13 mouse cellular contexts compared by ENCODE assay signal in genomic region chr11:88395076-88395990, GRCm38 (mm10).
DNase-seq lines count a peak whose midpoint lies in the region; ATAC-seq and TF ChIP-seq lines count a peak whose summit lies in the region.
"Had no signal": no experiment of that assay in that cellular context is flagged by ENCODE, and none has a peak within 500 bp of the region (broad histone marks: within the 10 kb centered on the region; RNA-seq: fewer than 3 reads in every experiment).

No protein-coding gene starts in this region.

- H3K27ac ChIP-seq in hindbrain, embryonic 10.5 days, result peak overlapping the region; percentile 80
- H3K27ac ChIP-seq in midbrain, embryonic 15.5 days, result peak overlapping the region; percentile 75
- H3K27ac ChIP-seq: liver, embryonic 15.5 days had no signal

- POLR2A ChIA-PET in Patski (lab: Charles Lee), result no interaction called here

- H3K4me2 ChIP-seq in midbrain, embryonic 15.5 days, result no peak overlapping the region
- H3K4me2 ChIP-seq: liver, embryonic 15.5 days had no signal

- H3K4me1 ChIP-seq in hindbrain, embryonic 10.5 days (replicated peaks), result peaks cover 58% of the 10 kb centered on the region
- peaks cover 32% of the 10 kb centered on the region for H3K4me1 ChIP-seq in midbrain, embryonic 15.5 days

- WGBS in hindbrain, embryonic 10.5 days, result 49% methylated on average over 8 of the region's 8 CpGs
- 63% methylated on average over 8 of the region's 8 CpGs for WGBS in midbrain, embryonic 15.5 days

- no peak overlapping the region for H3K9ac ChIP-seq in midbrain, embryonic 15.5 days
- H3K9ac ChIP-seq: liver, embryonic 15.5 days had no signal

- no peak for TF ChIP-seq CTCF in Patski (IDR thresholded peaks at IDR 0.05)

- peaks cover 70% of the 10 kb centered on the region for H3K36me3 ChIP-seq in hindbrain, embryonic 10.5 days
- H3K36me3 ChIP-seq in midbrain, embryonic 15.5 days (replicated peaks), result no peaks in the 10 kb centered on the region
- H3K36me3 ChIP-seq: liver, embryonic 15.5 days had no signal

- CTCF ChIA-PET in Patski (lab: Charles Lee), result no interaction called here

- DNase-seq in heart, adult 11 months, result peak; percentile 91
- no peak for DNase-seq in heart, adult 8-10 months (ENCODE audit: low spot score)
- no peak for DNase-seq in Patski (ENCODE audit: low read depth, low spot score)
- DNase-seq in hindbrain, embryonic 10.5 days (ENCODE audit: low spot score), result no peak
- DNase-seq in layer of hippocampus, adult 18-20 months (ENCODE audit: low spot score in 2 of 2), result no peak
- no peak for DNase-seq in gastrocnemius, adult 18-20 months (ENCODE audit: low spot score)
- no peak for DNase-seq in adrenal gland, postnatal 36 days
- DNase-seq: cerebellum, postnatal 14 days; thymus, postnatal 4 days had no signal

- H3K27me3 ChIP-seq in Patski, result no peaks in the 10 kb centered on the region
- no peaks in the 10 kb centered on the region for H3K27me3 ChIP-seq in hindbrain, embryonic 10.5 days (ENCODE audit: insufficient read depth, poor library complexity, severe bottlenecking)
- H3K27me3 ChIP-seq in midbrain, embryonic 15.5 days (replicated peaks), result no peaks in the 10 kb centered on the region
- H3K27me3 ChIP-seq: liver, embryonic 15.5 days had no signal

- H3K4me3 ChIP-seq in hindbrain, embryonic 10.5 days, result no peak overlapping the region
- no peak overlapping the region for H3K4me3 ChIP-seq in midbrain, embryonic 15.5 days
- H3K4me3 ChIP-seq: liver, embryonic 15.5 days had no signal

- in situ Hi-C loops in Patski (cut with MboI; ENCODE audit: low pct_unique_long_range_greater_than_20kb), result no loop called here

- H3K9me3 ChIP-seq in hindbrain, embryonic 10.5 days, result no peaks in the 10 kb centered on the region
- H3K9me3 ChIP-seq in midbrain, embryonic 15.5 days, result no peaks in the 10 kb centered on the region
- H3K9me3 ChIP-seq: liver, embryonic 15.5 days had no signal

- ATAC-seq in Patski, result peak; percentile 49
- peak; percentile 37; the same call in 1 of the 2 replicates for ATAC-seq in midbrain, embryonic 15.5 days (replicated peaks)
- ATAC-seq: activated CD4-positive, CD25-positive, alpha-beta regulatory T cell, adult 4 months; inflammation-experienced regulatory T-cells, adult 6 months had no signal
